Mouse (Mus musculus) kidney, adult 9 months (tissue): ENCODE data around the gene Selenbp2.
"Not testable (repeated sequence)": the region's sequence is repeated elsewhere in the genome, so short reads cannot be mapped to it uniquely, and the experiment has no call there.

Experiments
- DNase-seq: peaks from one replicate; pipeline ENCODE4 v3.0.0; 2022

Gene Selenbp2

DNA sequence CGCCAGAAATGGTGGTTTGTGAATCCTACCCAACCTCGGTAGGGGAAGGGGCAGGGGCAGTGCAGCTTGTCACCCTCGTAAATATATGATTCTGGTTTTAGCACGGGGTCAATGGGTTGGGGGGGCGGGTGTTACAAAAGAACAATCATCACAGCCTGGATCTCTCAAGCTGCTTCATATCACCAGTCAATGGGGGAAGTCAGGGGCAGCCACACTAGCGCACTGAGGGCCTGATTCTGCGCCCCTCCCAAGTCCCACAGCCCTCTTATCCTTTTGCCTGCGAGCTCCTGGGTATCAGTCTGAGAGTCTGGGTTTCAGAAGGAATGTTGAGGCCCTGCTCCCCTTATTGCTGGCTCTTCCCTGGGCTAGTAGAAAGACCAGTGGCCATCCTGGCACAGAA is 518 bp downstream of the Selenbp2 start:
- DNase-seq, result not testable (repeated sequence)

GRCm38 (mm10) chr3:94695591-94695990 is 2.2 kb downstream of the Selenbp2 start:
- DNase-seq, result not testable (repeated sequence)

DNA sequence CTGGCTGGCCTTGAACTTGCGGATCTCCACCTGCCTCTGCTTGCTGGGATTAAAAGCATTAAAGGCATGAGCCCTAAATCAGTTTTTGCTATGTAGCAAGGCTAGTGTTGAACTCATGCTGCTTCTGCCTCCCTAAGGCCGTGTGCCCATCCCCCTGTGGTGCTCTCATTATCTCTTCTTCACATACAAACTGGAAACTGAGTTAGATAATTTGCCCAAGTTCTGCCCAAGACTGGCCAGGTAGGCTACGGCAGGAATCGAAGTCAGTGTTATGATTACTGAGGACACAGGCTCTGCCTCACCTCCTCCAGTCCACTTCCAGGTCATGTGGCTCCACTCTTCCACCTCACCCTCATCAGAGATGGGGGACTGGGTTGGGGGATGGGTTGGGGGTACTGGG is 2.9 kb downstream of the Selenbp2 start:
- not testable (repeated sequence) for DNase-seq

GRCm38 (mm10) chr3:94702163-94702810 is 8.9 kb downstream of the Selenbp2 start:
- not testable (repeated sequence) for DNase-seq

DNA sequence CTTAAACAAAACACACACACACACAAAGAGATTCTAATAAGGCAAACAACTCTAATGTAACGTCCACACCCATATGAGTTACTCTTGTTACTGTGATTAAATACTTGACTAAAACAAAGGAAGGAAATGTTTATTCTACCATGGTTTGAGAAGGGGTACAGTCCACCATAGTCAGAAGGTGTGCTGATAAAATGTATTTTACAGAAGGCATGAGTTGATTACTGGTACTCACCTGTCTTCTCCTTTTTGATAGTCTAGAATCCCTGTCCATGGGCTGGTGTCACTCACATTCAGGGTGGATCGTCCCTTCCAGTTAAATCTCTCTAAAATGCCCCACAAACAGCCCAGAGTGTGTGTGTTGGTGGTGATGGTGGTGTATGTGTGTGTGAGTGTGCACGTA is 9.5 kb downstream of the Selenbp2 start:
- DNase-seq, result no peak

- DNase-seq, result peak; percentile 65
These were observed 10.0 kb downstream of the Selenbp2 start for GRCm38 (mm10) chr3:94703364-94703763.

DNA sequence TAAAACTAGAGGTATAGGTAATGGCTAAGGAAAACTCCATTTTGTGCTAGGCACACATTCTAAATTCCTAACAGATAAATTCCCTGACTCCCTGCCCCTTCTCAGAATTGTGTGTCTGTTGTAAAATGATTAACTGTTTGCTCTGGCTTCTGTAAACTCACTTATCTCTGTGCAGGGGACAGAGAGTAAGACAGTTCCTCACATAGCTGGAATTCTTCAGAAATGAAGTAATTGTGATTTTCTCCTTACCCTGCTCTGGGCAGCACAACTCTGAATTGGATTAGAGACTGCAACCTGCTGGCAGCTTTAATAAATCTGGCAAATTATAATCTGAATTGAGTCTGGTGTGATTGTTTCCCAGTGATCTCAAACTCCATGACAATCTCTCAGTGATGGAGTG is 17.2 kb downstream of the Selenbp2 start:
- DNase-seq, result not testable (repeated sequence)

DNA sequence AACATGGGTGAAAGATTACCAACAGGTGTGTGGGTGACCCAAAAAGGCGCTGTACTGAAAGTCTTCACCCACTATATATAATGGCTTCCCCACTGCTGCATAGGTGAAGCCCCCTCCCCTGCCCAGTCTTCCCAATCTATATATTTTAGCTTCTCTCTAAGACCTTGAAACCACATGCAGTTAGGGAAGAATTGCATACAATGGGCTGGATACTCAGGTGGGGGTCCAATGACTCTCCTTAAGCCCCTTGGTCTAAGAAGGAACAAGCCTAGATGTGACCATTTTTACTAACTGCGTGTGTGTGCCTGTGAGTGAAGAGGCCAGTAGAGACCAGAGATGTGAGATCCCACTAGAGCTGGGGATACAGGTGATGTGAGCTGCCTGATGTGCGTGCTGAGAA is 20.1 kb downstream of the Selenbp2 start:
- DNase-seq, result not testable (repeated sequence)

- not testable (repeated sequence) for DNase-seq
These were observed 24.9 kb downstream of the Selenbp2 start for GRCm38 (mm10) chr3:94718253-94718652.

DNA sequence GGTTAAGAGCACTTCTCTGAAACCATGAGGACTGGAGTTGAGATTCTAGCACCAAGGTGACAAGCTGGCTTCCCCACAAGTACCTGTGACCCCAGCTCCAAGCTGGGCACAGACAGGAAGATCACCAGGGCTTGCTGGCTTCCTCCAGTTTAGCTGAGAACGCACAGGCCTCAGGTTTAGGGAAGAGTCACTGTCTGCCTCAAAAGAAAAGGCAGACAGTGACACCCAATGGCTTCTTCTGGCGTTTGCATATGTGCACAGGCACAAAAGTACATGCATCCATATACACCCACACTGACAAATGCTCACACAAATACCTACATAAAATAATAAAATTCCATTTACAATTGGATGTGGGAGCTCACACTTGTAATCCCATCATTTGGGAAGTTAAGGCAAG is 30.3 kb downstream of the Selenbp2 start:
- peak; percentile 35 for DNase-seq

DNA sequence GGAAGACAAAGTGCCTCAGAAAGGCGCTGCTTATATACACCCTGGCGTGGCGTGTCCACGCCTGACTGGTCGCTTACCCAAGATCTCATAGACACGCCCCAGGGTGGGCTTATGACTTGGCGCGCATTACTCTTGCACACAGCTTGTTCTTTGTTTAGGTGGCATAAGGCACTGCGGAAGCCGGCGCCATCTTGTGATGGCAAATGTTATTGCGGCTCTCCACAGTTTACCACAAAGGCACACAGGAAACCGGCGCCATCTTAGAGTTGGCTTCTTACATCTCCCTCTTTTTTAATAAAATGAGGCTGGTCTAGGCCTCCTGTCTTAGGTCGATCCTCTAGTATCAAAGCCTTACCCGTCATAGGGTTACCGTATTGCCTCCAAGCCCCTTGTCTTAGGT is 52.3 kb downstream of the Selenbp2 start:
- no peak for DNase-seq
